Mouse (Mus musculus) induced T-regulatory cell, adult 2 months (primary cell): ENCODE measurements at regions not wholly inside any gene's neighbourhood (a gene's known extent, or its start where the extent isn't known, plus 50 kb on each side); places are given as distances from the start of the nearest gene placed in this dataset.

ENCODE experiments used
- DNase-seq: peaks from one replicate; pipeline ENCODE4 v3.0.0-alpha.2; 2012; ENCODE audit warnings: low read depth

DNA sequence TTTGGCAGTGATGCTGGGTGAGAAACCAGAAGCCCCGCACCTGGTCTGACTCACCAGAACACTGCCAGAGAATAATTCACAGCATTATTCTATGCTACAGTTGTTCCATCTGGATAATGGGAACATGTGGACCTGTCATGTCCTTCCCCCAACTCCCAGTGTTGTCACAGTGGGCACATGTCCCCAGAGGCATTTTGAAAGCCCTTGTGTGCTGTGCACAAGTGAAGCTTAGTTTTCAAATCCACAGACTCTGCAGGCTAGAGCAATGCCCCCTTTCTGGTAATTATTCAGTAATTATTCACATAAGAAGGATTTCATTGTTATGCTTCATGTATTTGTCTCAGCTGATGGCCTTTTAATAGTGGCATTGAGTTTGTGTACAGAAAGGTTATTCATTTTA, 146.7 kb downstream of the Slc4a3 start:
- DNase-seq = no peak

DNA sequence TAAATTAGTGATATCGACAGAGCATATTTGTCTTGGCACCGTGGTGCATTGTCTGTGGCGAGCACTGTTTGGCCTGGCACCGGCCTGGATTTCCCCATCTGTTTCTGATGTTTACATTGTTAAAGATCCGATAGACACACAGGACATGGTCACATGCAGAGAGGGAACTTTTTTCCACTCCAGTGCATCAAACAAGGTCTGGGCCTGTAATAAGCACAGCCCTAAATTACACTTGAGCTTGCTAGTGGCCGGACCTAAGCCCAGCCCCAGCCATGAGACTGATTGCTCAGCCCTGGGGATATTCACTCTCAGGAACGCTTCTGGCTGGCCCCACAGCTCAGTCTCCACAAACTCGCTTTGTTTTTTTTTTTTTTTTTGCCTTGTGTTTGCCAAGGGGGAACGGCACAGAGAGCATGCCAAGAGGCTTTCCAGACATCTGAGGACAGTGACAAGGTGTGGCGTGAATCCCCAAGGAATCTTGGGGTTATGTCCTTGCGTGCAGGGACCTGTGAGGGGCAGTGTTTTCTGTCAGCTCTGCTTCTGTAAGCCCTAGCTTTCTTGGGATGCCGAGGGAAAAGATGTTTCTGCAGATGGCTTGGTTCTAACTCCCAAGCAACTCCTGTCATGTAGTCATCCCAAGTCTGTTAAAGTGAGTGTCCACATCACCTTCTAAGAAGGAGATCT, 147.3 kb downstream of the Slc4a3 start:
- DNase-seq = no peak

DNA sequence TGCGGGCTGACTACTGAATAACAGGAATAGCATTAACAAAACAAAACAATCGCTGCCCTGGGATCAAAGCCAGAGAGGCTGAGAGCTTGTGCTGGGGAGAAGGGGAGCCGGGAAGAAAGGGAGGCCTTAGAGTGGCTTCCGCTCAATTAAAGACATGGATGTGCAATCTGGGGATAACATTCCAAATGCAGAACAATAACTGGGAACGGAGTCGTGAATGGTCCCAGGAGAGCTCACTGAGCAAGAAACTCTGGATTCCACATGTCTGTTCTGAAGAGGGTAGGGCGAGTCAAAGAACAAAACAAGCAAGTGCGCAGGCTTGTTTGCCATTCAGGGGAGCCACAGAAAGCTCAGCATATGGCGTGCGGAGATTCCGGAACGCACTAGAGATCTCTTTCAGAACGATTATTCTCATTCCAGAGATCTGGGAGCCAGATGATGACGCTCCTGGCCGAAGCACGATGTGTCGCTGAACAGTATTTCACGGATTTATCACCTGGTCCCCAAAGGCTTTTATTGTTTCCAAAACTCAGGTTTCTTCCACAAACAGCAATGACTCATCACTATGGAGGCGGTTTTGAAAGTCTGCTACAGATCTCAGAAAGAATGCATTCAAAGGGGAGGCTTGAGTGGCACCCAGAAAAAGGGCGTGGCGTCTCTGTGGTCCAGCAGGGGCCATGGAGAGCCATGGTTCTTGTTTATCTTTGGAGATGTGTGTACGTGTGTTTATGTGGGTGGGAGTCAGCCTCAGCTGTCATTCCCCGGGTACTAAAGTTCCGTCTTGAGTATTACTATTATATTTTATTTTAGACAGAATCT, 159.0 kb downstream of the Slc4a3 start:
- no peak for DNase-seq

DNA sequence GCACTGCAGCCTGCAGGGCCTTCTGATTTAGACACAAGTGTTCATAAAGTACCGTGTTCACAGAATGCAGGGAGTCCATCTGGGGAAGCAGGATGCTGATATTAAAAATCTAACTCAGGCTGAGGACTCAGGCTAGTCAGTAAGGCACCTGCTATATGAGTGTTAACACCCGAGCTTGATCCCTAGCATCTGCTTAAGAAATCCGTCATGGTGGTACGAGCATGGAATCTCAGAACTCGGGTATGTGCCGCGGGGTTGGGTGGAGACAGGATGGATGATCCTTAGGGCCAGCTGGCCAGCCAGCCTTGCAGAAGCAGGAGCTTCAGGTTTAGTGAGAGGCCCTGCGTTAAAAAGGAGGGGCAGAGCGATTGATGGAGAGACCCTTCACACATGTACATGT, 160.1 kb downstream of the Slc4a3 start:
- no peak for DNase-seq

DNA sequence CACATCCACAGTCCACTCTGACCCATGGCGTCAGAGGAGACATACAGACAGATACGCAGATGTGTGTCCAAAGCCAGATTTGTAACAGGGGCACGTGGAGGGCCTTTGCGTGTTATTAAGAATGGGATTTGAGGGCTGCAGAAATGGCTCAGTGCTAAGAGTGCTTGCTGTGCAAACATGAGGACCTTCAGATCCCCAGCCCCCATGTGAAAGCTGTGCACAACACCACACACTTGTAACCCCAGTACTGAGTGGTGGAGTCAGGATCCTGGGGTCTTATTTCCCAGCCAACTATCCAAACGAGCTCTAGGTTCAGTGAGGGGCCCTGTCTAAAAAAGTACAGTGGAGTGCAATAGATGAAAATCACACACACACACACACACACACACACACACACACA, 177.4 kb downstream of the Slc4a3 start:
- DNase-seq = no peak

DNA sequence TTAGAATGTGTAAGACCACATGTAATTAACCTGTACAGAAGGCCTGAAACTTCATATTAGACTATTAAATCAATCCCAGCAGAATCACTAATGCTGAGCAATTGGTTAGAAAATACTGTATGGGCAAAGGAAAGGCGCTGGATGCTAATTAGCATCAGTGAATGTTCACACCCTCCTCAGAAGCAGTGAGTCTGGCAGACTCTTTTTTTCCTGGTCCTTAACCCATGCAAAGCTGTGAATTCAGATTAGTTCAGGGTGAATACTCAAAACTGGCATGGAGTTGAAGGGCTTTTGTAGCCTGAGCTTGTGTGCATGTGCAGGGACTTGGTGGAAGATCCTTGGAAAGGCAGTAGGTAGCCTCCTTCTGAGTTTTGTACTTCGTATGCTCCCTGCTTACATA, 179.3 kb downstream of the Slc4a3 start:
- no peak for DNase-seq

DNA sequence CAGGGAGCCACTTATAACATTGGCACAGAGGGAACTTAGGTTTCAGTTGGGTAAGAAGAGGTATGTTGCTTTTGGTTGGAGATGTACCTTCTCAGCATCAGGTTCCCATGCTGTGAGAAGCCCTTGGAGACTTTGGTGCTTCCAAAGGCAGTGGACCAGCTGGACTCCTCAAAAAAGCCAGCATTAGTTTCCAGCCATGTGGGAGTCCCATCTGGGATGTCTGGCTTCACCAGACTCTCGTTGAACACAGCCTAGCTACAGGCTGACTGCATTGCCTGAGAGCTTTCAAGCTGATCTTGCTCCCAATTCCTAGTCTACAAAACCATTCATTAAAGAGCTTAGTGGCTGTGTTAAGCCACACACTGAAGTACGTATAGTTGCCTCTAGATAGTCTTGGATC, 182.8 kb downstream of the Slc4a3 start:
- no peak for DNase-seq

DNA sequence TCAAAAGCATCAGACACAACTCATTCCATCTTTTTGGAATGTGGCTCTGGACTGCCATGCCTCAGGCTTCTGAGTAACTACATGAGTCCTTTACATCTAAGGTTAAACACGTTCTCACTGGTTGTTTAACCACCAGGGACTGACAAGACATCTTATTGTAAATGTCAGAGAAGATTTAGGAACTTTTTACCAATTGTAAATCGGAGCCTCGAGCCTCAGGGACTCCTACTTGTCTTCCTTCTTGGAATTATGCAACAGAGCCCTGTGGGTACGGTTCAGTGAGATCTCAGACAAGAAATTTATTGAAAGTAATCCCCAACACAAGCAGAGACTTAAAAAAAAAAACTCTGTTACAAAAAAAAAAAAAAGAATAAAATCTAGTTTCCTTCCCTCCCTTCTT, 187.7 kb downstream of the Slc4a3 start:
- DNase-seq = no peak

DNA sequence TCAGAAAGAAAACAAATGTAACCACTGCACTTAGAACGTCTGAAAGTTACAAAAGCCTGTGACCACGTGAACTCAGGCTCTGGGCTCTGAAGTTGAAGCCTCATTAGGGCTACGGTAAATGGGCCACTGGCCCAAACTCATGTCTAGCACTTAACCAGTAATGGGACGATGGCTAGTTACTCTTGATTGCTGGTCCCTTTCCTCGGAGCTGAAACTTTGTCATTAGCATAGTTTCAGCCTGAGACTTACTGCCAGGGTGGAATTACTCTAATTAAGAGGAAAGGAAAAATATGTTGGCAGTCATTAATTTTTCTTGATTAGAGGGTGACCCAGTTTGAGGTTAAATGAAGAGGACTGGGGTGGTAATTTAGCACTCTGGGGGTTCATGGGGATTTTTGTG, 192.6 kb downstream of the Slc4a3 start:
- DNase-seq = no peak

DNA sequence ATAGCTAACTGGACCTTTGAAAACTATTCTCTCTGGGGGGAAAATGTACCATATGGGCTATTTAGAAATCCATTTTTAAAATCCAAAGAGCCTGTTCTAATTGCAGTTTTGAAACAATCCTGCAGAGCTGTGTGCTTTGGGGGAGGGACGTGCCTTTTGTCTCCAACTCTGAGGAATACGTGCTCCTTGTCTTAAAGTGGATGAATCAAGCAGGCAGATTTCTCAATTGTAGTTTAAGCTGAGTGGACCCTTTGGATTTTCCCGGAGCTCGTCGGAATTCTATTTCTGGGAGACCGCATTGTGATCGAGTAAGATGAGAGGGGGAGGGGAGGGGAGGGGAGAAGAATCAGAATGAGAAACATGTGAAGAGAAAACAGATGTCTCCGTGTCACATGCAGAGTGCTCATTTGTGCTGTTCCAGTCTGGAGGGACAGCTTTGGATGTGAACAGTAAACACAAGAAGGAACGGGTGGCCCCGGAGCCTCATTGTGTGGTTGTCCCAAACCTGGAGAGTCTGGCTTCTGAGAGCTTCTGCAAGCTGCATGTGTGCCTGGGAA, 203.7 kb downstream of the Slc4a3 start:
- no peak for DNase-seq

DNA sequence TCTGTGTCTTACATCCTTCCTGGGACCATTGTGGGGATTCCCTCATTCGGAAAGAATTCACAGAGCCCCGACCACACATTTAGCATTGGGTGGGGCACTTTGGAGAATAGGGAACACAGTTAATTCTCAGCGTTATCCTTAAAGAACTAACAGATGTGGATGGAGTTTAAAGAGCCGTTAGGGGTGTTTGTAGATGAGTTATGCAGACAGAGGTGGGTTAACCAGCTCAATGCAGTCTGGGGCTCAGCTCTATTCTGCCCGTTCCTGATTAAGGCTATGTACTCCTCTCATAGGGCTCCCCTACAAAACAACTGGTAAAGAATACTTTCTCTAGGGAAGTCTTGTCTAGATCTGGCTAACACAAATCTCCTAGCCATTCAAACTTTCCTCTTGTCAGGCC, 226.1 kb downstream of the Slc4a3 start:
- DNase-seq = no peak

DNA sequence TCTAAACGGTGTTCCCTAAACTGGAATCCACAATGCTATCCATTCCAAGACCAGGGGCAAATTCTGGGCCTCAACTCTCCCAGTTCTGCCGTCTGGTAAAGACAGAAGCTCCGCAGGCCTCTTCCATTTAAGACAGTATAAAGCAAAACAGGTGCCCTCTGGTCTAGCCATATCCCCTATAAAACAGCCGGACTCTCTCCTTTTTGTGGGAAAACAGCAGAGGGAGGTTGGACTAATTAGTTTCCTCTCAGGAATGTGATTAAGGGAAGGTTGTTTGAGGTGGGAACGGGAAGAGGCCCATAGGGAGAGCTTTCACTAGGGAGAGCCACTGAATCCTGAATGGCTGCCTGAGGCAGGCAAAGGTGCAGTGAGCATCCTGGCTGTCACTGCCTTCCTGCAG, 226.9 kb downstream of the Slc4a3 start:
- no peak for DNase-seq

DNA sequence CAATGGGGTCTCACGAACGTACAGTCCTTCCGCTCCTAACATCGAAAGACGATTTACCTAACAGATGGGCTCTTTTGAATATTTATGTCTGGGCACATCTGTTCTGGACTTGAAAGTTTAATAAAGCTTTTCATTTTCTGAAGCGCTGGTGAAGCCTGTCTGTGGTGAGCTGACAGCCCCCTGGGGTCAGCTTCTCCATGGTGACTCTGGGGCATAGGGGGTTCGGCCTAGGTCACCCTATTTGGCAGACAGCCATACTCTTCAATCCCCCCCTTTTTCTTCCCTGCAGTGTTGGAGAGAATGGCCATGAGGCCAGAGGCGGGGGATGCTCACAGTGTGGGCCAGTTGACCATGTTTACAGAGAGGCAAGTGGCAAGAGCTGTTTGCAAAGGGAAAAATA, 232.8 kb downstream of the Slc4a3 start:
- DNase-seq = no peak

DNA sequence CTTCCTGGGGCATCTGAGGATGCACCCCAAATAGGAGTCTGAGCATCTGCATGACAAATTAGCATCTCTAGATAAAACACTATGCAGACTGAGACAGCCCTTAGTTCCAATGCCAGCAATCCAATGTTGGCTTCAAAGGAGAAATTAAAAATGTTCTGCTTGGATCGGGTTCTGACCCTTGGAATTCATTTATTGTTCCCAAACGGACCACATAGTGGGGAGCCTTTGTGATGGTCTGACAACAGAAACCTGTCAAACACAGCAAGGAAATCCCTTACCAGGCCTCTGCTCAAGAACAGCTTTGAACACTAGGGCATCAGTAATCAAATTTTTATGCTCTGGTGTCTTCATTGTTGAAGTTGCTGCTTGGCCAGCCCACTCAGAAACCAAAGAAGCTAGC, 237.1 kb downstream of the Slc4a3 start:
- no peak for DNase-seq

DNA sequence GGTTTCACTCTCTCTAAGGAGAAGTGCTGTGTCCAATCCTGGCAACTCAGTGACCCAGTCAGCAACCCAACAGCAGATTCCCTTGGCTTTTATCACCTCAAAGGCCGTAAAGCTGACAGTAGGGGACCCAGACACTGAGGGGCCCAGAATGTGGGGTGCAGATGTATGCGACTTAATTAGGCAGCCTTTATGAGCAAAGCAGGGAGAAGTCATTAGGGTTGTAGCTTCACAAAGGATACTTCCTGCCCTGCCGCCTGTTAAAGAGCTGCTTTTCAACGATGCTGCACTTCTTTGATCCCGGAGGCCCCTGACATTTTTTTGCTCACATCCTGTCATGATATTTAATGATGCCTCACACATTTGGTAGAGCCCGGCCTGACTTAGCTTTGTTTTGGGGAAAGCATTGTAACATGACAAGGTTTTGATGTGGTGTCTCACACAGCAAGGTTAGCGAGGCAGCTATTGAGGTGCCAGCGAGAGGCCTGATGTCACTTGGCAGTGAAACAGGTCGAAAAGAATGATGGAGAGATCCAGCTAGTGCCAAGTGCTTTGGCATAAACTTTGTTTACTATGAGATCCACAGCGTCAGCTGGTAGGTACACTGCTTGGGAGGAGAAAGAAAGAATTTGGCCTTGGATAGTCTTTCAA, 240.2 kb downstream of the Slc4a3 start:
- DNase-seq = no peak

DNA sequence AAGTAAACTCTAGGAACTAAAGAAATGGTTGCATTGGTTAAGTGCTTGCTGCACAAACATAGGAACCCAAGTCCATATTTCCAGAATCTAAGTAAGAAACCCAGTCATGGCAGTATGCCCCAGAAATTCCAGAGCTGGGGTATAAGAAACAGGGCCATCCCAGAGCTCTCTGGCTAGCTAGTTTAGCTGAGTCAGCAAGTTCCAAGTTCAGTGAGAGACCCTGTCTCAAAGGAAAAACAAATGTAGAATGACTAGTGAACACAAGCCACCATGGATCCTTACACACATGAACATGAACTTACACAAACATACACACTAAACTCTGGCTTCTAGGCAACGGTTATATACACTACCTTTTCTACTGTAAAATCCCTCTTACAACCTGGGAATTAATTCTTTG, 245.4 kb downstream of the Slc4a3 start:
- no peak for DNase-seq

DNA sequence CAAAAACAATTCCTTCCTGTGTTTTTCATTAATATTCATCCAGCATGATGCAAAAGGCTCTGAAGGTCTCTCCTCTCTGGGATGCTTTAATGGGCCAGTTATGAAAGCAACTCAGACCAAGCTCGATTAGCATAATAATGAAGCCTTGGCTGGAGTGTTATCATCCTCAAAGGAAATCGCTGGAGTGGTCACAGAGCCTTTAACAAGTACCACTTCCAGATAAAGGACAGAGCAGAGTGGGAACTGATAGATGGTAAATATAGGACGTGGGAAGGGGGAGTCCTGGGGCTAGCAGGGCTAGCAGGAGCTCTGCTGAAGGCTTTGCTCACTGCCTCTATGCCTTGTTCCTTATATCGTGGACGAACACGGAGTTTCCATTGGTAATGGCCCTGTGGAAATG, 251.7 kb downstream of the Slc4a3 start:
- DNase-seq = no peak

DNA sequence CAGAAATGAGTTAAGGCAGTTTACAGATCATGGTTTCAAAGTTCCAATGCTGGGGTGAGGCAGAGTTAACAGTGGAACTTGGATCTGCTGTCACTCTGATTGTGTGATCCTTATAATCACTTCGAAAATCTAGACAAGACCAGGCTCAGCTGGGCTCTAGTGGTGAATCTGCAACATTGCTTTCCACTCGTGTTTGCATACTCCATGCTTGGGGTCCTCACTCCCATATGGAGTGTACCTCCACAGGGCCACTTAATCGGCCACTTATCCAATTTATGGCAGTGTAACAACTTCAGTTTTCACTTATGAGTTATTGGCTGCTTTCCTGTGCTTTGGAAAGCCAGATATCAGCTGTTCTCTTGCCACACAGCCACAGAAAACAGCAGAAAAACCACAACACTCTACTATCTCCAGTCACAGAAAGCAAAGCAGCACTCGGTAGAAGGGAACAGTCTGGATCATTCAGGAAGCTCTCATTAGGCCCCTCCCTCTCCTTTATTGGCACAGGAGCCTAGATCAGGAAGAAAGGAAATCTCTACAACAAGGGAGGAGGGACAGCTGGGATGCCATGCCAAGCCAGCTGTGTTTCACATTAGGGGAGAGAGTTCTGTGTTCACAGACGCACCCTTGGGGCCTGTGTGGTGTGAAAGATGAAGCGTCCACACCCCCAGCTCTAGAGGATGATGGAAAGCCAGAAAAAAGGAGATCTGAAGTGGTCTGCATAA, 252.5 kb downstream of the Slc4a3 start:
- no peak for DNase-seq

DNA sequence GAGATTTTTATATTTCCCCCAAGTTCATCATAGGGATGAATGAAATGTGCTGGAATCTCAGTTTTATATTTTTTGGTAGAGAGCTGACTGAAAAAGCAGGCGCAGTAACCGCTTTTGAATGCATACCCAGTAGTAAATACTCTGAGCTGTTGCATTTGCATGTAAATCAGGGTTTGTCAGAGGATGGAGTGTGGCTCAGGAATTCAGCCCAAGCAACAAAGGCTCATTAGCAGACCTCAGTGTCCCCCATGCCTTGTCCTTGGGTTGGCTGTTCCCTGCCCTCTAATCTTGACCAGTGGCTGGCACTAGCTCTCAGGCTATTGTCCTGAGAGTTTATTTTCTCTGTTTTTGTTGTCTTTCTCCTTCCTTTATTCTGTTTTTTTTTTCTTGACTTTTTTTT, 258.4 kb downstream of the Slc4a3 start:
- no peak for DNase-seq

DNA sequence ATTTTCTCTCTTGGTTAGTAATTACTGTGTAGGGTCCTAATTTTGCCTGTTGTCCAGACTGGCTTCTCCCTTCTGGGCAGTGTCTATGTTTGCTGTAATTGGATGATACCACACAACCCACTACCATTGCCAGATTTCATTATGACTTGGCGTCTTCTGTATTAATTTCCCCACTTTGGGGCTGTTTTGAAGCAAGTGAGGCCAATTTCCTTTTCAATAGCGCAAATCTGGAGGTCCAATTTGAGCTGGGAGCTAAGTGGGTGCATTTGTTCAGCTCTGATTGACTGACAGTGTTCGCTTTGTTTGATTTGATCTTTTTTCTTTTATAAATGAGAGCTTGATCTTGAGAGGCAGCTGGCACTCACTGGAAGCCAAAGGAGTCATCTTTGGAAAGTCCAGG, 266.4 kb downstream of the Slc4a3 start:
- DNase-seq = no peak

DNA sequence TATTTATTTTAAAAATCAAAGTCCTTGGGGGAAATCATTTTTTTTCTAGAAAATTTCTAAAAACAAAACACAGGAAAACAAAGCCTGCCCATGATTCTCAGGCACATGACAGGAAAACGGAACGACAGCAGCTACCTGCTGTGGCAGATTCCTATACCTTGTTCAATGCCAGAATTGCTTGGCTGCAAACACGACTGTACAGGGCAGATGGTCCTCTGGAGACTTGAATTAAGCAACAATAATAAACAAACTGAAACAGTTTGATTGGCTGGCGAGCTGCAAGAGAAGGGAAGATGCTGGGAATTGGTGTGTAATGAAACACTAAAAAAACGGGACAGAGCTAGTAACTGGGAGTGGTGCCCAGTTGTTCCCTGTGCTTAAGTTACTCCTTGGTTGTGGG, 280.1 kb downstream of the Slc4a3 start:
- no peak for DNase-seq

DNA sequence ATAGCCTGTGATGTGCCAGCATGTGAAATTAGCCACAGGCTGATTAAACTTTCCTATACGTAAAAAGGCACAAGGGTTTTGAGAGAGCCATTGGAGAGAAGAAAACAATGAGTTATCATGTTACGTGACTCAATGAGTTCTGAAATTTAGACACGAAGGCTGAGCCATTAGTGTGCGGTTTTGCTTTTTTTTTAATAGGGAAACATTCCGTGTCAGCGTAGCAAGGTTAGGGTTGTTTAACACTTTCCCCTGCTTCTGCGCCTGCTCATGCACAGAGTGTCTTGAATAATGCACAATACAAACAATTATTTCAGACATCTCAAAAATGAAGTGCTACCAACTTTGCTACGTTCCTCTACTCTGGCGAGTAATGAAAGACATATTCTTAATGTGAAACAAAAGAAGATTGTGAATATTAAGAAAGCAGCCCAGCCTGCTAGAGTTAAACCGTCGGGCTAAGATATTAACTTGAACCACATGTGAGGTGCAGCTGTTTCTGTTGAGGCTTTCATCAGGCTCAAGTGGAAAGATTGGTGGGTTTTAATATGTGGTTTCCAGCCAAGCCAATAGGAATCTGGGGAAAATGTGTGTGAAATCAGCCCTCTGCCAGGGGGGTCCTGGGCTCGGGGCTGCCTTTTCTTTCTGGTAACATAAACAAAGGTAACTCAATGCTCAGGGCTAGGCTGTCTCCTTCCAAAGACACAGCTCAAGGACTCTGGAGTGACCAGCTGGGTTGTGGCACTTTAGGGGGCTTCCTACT, 287.2 kb downstream of the Slc4a3 start:
- no peak for DNase-seq
